Mouse (Mus musculus): ENCODE results near the gene St3gal2. TPM values are rescaled to one million over a fixed set of nuclear protein-coding genes. Genes with fewer than 3 reads are reported as not detected.

The St3gal2 gene
- polyA plus RNA-seq (2012; rRNA removed), result 33.4 and 40.1 TPM in 2 replicates

DNA sequence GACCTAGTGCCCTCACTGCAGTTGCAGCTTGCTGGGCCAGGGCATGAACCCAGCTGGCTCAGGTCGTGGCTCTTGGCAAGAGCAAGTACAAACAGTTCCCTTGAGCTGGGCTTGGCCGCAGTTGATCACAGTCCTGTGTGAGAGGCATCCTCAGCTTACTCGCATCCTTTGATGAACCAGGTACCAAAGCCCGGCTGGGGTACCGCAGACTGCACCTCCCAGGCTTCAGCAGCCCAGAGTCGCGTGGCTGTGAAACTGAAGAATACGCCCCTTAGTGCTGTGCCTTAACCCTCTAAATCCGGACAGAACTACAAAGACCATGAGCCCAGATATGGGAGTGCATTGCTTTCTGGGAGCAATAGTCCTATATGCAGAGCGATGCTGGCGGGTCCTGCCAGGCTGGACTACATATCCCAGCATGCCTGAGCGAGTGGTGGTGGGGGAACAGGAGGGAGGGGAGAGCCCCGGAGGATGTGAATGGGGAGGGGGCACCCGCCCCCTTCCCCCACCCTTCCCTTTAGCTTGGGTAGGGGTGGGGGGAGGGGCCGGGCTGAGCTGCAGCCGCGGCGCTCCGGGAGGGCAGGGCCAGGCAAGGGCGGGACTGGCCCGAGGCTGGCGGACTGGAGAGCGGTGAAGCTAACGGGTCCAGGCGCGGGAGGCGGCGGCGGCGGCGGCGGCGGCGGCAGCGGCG, at the start of gene St3gal2:
Gene St3gal2 (plus strand): TSS at position 582 of the 691 bp plus-strand sequence.

GRCm38 (mm10) chr8:110901839-110902578, 17.7 kb upstream of the St3gal2 start, which contains the start of gene Fuk:
Gene Fuk, minus strand, starts transcription at chr8:110902488.

GRCm38 (mm10) chr8:110997547-110998531, 78.1 kb downstream of the St3gal2 start, which contains the start of gene Ddx19a:
Gene Ddx19a, minus strand, starts transcription at chr8:110997800.

Other genes starting within 250 kb of the St3gal2 start
- 141 and 176 TPM in 2 replicates for gene Mtss1l, start 198.4 kb upstream of the St3gal2 start, polyA plus RNA-seq (2012; rRNA removed)
- gene Il34, start 114.0 kb upstream of the St3gal2 start, polyA plus RNA-seq (2012; rRNA removed), result 7.6 and 9.2 TPM in 2 replicates
- gene Cog4, start 73.3 kb upstream of the St3gal2 start, polyA plus RNA-seq (2012; rRNA removed), result 44.9 TPM in 2 replicates
- gene Sf3b3, start 73.1 kb upstream of the St3gal2 start, polyA plus RNA-seq (2012; rRNA removed), result 59.1 and 59.3 TPM in 2 replicates
- 10.0 and 10.8 TPM in 2 replicates for gene Fuk, start 17.4 kb upstream of the St3gal2 start, polyA plus RNA-seq (2012; rRNA removed)
- gene Ddx19a, start 77.9 kb downstream of the St3gal2 start, polyA plus RNA-seq (2012; rRNA removed), result 38.0 and 39.2 TPM in 2 replicates
- gene Ddx19b, start 111.8 kb downstream of the St3gal2 start, polyA plus RNA-seq (2012; rRNA removed), result 11.2 and 11.4 TPM in 2 replicates
- 70.1 and 70.4 TPM in 2 replicates for gene Aars, start 113.2 kb downstream of the St3gal2 start, polyA plus RNA-seq (2012; rRNA removed)
- not detected in 2 replicates for gene Exosc6, start 136.4 kb downstream of the St3gal2 start, polyA plus RNA-seq (2012; rRNA removed)
- gene Clec18a, start 172.5 kb downstream of the St3gal2 start, polyA plus RNA-seq (2012; rRNA removed), result 0.08 and 0.59 TPM in 2 replicates
- gene Pdpr, start 174.7 kb downstream of the St3gal2 start, polyA plus RNA-seq (2012; rRNA removed), result 11.0 TPM in 2 replicates

Measured in central nervous system, embryonic 18 days (tissue).